Mouse (Mus musculus) heart, embryonic 14.5 days (tissue): ENCODE measurements at regions not wholly inside any gene's neighbourhood (a gene's known extent, or its start where the extent isn't known, plus 50 kb on each side); places are given as distances from the start of the nearest gene placed in this dataset.

Source experiments
- ATAC-seq: fragments of 200-750 bp; cut with Nextera tagmentation; 2 replicates; pipeline ENCODE4 v1.8.0; 2017; ENCODE audit warnings: low read depth, moderate TSS enrichment; ENCODE audit not compliant: insufficient number of reproducible peaks, insufficient read depth, low FRiP score
- H3K27ac ChIP-seq, 2 experiments: fragments of 200-500 bp in 1 of 2; fragments of 300-500 bp in 1 of 2; sonication (generic) in 1 of 2; replicated peaks in 1 of 2; 2 replicates each; pipeline ENCODE4 v1.5.1; 2012 to 2014; ENCODE audit warnings: low read depth in 2 of 2, low read length in 2 of 2, control low read depth in 1 of 2, mild to moderate bottlenecking in 1 of 2, mixed read lengths in 1 of 2; ENCODE audit not compliant: control insufficient read depth in 1 of 2, insufficient read depth in 1 of 2
- H3K27me3 ChIP-seq: fragments of 300-500 bp; sonication (generic); 2 replicates; pipeline ENCODE4 v1.6.1; 2014; ENCODE audit warnings: mild to moderate bottlenecking, low read length, control low read depth; ENCODE audit not compliant: control insufficient read depth, insufficient read depth
- H3K36me3 ChIP-seq: fragments of 300-500 bp; sonication (generic); 2 replicates; pipeline ENCODE4 v1.6.1; 2014; ENCODE audit warnings: mild to moderate bottlenecking, control low read depth, low read length, mixed read lengths; ENCODE audit not compliant: control insufficient read depth, insufficient read depth
- H3K4me1 ChIP-seq, 2 experiments: fragments of 200-500 bp in 1 of 2; fragments of 300-500 bp in 1 of 2; sonication (generic) in 1 of 2; 2 replicates each; pipeline ENCODE4 v1.6.1; 2012 to 2014; ENCODE audit warnings: low read length in 2 of 2, control low read depth in 1 of 2, mixed read lengths in 1 of 2; ENCODE audit not compliant: control insufficient read depth in 2 of 2, insufficient read depth in 2 of 2
- H3K4me2 ChIP-seq: fragments of 300-500 bp; sonication (generic); 2 replicates; pipeline ENCODE4 v1.6.1; 2014; ENCODE audit warnings: mild to moderate bottlenecking, low read length
- H3K4me3 ChIP-seq, 2 experiments: fragments of 200-500 bp in 1 of 2; fragments of 300-500 bp in 1 of 2; sonication (generic) in 1 of 2; 2 replicates each; pipeline ENCODE4 v1.5.1; 2012 to 2014; ENCODE audit warnings: low read length in 2 of 2, mild to moderate bottlenecking in 2 of 2, control low read depth in 1 of 2, low read depth in 1 of 2, moderate library complexity in 1 of 2; ENCODE audit not compliant: control insufficient read depth in 1 of 2, insufficient read depth in 1 of 2
- H3K9ac ChIP-seq: fragments of 300-500 bp; sonication (generic); 2 replicates; pipeline ENCODE4 v1.6.1; 2014; ENCODE audit warnings: mild to moderate bottlenecking, low read length
- H3K9me3 ChIP-seq: fragments of 300-500 bp; sonication (generic); 2 replicates; pipeline ENCODE4 v1.6.1; 2016; ENCODE audit warnings: low read length, control low read depth; ENCODE audit not compliant: control insufficient read depth
- WGBS: fragments of 180-500 bp; shearing (Covaris S2); extraction: QIAGEN DNeasy Blood & Tissue Kit; methylation state at CpG from one replicate; pipeline ENCODE4 v1.1.7; 2014; 5-methylcytosine and 5-hydroxymethylcytosine counted together

GRCm38 (mm10) chr17:47284236-47284635 is 84.5 kb upstream of the Mrps10 start:
- H3K4me3 ChIP-seq: no peak overlapping the region
- no peaks in the 10 kb centered on the region for H3K9me3 ChIP-seq
- ATAC-seq: no peak
- 68% methylated on average over 11 of the region's 11 CpGs for WGBS
- H3K36me3 ChIP-seq: peaks cover 27% of the 10 kb centered on the region
- H3K4me1 ChIP-seq: peaks cover 8 to 17% of the 10 kb centered on the region in 2 experiments
- no peak overlapping the region for H3K9ac ChIP-seq
- H3K27ac ChIP-seq: no peak overlapping the region; a peak in 1 of 4 replicates
- H3K27me3 ChIP-seq: no peaks in the 10 kb centered on the region
- no peak overlapping the region for H3K4me2 ChIP-seq

- 68% methylated on average over 4 of the region's 4 CpGs for WGBS
- no peak overlapping the region for H3K27ac ChIP-seq
- H3K4me1 ChIP-seq: peaks cover 8 to 17% of the 10 kb centered on the region in 2 experiments
These were observed 85.5 kb upstream of the Mrps10 start for GRCm38 (mm10) chr17:47283158-47283557.

GRCm38 (mm10) chr17:47282476-47282875 is 86.2 kb upstream of the Mrps10 start:
- ATAC-seq: no peak
- Histone ChIP-seq H3K4me1 (peaks cover 8 to 17% of the 10 kb centered on the region in 2 experiments), H3K27me3 (no peaks in the 10 kb centered on the region), H3K9me3 (no peaks in the 10 kb centered on the region), H3K4me2 (no peak overlapping the region), H3K9ac (no peak overlapping the region), H3K27ac (no peak overlapping the region), H3K4me3 (no peak overlapping the region), H3K36me3 (peaks cover 15% of the 10 kb centered on the region)
- WGBS: 74% methylated on average over 3 of the region's 3 CpGs

More at GRCm38 (mm10) chr17:47283158-47283557, 85.5 kb upstream of the Mrps10 start:
- H3K36me3 ChIP-seq: peaks cover 18% of the 10 kb centered on the region
- no peaks in the 10 kb centered on the region for H3K27me3 ChIP-seq
- no peak for ATAC-seq
- no peak overlapping the region for H3K4me2 ChIP-seq
- no peak overlapping the region for H3K9ac ChIP-seq
- no peak overlapping the region for H3K4me3 ChIP-seq
- no peaks in the 10 kb centered on the region for H3K9me3 ChIP-seq

GRCm38 (mm10) chr17:47277890-47278289 is 90.8 kb upstream of the Mrps10 start:
- Histone ChIP-seq H3K9me3 (no peaks in the 10 kb centered on the region), H3K27me3 (no peaks in the 10 kb centered on the region), H3K9ac (no peak overlapping the region), H3K4me2 (no peak overlapping the region), H3K27ac (no peak overlapping the region), H3K4me3 (no peak overlapping the region), H3K4me1 (peaks cover 2 to 6% of the 10 kb centered on the region in 2 experiments; a peak in 3 of 4 replicates), H3K36me3 (0 out of 2 replicates have a peak, but pooled peaks cover 4% of the 10 kb centered on the region)
- 77% methylated on average over 5 of the region's 5 CpGs for WGBS
- ATAC-seq: no peak

GRCm38 (mm10) chr17:47276639-47277038 is 92.0 kb upstream of the Mrps10 start:
- Histone ChIP-seq H3K27ac (no peak overlapping the region), H3K4me3 (no peak overlapping the region), H3K4me1 (peaks cover 4 to 5% of the 10 kb centered on the region in 2 experiments; a peak in 2 of 4 replicates), H3K36me3 (0 out of 2 replicates have a peak, but pooled peaks cover 4% of the 10 kb centered on the region), H3K9ac (no peak overlapping the region), H3K4me2 (no peak overlapping the region), H3K27me3 (no peaks in the 10 kb centered on the region), H3K9me3 (no peaks in the 10 kb centered on the region)
- WGBS: 46% methylated on average over 6 of the region's 6 CpGs
- ATAC-seq: no peak

- Histone ChIP-seq H3K4me1 (peaks cover 4 to 5% of the 10 kb centered on the region in 2 experiments; a peak in 2 of 4 replicates), H3K27ac (no peak overlapping the region; a peak in 1 of 4 replicates), H3K4me3 (no peak overlapping the region), H3K9me3 (no peaks in the 10 kb centered on the region), H3K27me3 (no peaks in the 10 kb centered on the region), H3K4me2 (no peak overlapping the region), H3K9ac (no peak overlapping the region), H3K36me3 (0 out of 2 replicates have a peak, but pooled peaks cover 4% of the 10 kb centered on the region)
- WGBS: 84% methylated on average over 19 of the region's 19 CpGs
- ATAC-seq: no peak
These were observed 92.8 kb upstream of the Mrps10 start for GRCm38 (mm10) chr17:47275796-47276311.

GRCm38 (mm10) chr17:47273309-47273708 is 95.4 kb upstream of the Mrps10 start:
- Histone ChIP-seq H3K9me3 (no peaks in the 10 kb centered on the region), H3K4me3 (no peak overlapping the region), H3K4me2 (no peak overlapping the region), H3K4me1 (peaks cover 4 to 5% of the 10 kb centered on the region in 2 experiments; a peak in 2 of 4 replicates), H3K36me3 (peaks cover 5% of the 10 kb centered on the region; the same call in 1 of the 2 replicates), H3K27me3 (no peaks in the 10 kb centered on the region), H3K27ac (no peak overlapping the region), H3K9ac (no peak overlapping the region)
- WGBS: 74% methylated on average over 7 of the region's 7 CpGs
- no peak for ATAC-seq
